Mouse (Mus musculus) cortical plate, adult 2 months (tissue): ENCODE results near the gene 1700019D03Rik. TPM values are rescaled to one million over a fixed set of nuclear protein-coding genes. Genes with fewer than 3 reads are reported as not detected.

Source experiments
- H3K27ac ChIP-seq: fragments of 200-500 bp; 2 replicates; pipeline ENCODE4 v1.5.1; 2012; ENCODE audit warnings: low read length, control low read depth, inconsistent platforms; ENCODE audit not compliant: insufficient read depth
- H3K4me1 ChIP-seq: fragments of 200-500 bp; 2 replicates; pipeline ENCODE4 v1.6.1; 2011; ENCODE audit warnings: low read length; ENCODE audit not compliant: control insufficient read depth, insufficient read depth
- H3K4me3 ChIP-seq: fragments of 200-500 bp; 2 replicates; pipeline ENCODE4 v1.5.1; 2011; ENCODE audit warnings: mild to moderate bottlenecking, low read length, control low read depth; ENCODE audit not compliant: insufficient read depth
- CTCF ChIP-seq: fragments of 200-500 bp; IDR thresholded peaks from 2 replicates; pipeline ENCODE4 v1.5.1; 2011; ENCODE audit warnings: mild to moderate bottlenecking, control low read depth, low read length; ENCODE audit not compliant: insufficient read depth; ENCODE audit errors: extremely low read depth
- POLR2A ChIP-seq: fragments of 200-500 bp; IDR thresholded peaks from 2 replicates; pipeline ENCODE4 v1.6.1; 2011; ENCODE audit warnings: mild to moderate bottlenecking, low read length, control low read depth; ENCODE audit not compliant: insufficient read depth; ENCODE audit errors: extremely low read depth
- polyA plus RNA-seq: library from polyadenylated mRNA; depleted of rRNA; stranded (reverse); fragments of >200 nt; gene quantifications from 2 replicates; pipeline ENCODE4 v1.2.3, GENCODE M21; 2012

1700019D03Rik gene
- polyA plus RNA-seq, 1 experiment: 13.1 TPM

GRCm38 (mm10) chr1:53032550-53032949 lies 12.6 kb upstream of the 1700019D03Rik start:
- Histone ChIP-seq H3K4me1 (no peaks in the 10 kb centered on the region), H3K27ac (no peak overlapping the region), H3K4me3 (no peak overlapping the region)
- peak; percentile 18; the same call in 1 of the 2 replicates for TF ChIP-seq CTCF
- TF ChIP-seq POLR2A: no peak

GRCm38 (mm10) chr1:53018746-53019505 lies 1.1 kb downstream of the 1700019D03Rik start:
- Histone ChIP-seq H3K4me1 (peaks cover 2% of the 10 kb centered on the region; the same call in 1 of the 2 replicates), H3K27ac (no peak overlapping the region), H3K4me3 (no peak overlapping the region)
- TF ChIP-seq POLR2A: no peak
- no peak for TF ChIP-seq CTCF

GRCm38 (mm10) chr1:53015606-53016005 lies 4.4 kb downstream of the 1700019D03Rik start:
- Histone ChIP-seq H3K4me3 (no peak overlapping the region), H3K4me1 (peaks cover 2% of the 10 kb centered on the region; the same call in 1 of the 2 replicates)

GRCm38 (mm10) chr1:53014716-53015115 lies 5.3 kb downstream of the 1700019D03Rik start:
- TF ChIP-seq CTCF: no peak
- no peak for TF ChIP-seq POLR2A
- no peak overlapping the region for H3K4me3 ChIP-seq
- H3K27ac ChIP-seq: 0 out of 2 replicates have a peak overlapping the region, but pooled peaks have one; percentile 36
- peaks cover 2% of the 10 kb centered on the region; the same call in 1 of the 2 replicates for H3K4me1 ChIP-seq

More at GRCm38 (mm10) chr1:53015606-53016005, 4.4 kb downstream of the 1700019D03Rik start:
- no peak overlapping the region; the same call in 1 of the 2 replicates for H3K27ac ChIP-seq
- no peak for TF ChIP-seq CTCF
- TF ChIP-seq POLR2A: no peak

- H3K27ac ChIP-seq: peak overlapping the region; percentile 97
- TF ChIP-seq POLR2A: no peak
- TF ChIP-seq CTCF: no peak
- peaks cover 6% of the 10 kb centered on the region for H3K4me1 ChIP-seq
Measured at GRCm38 (mm10) chr1:52986692-52987091, 33.3 kb downstream of the 1700019D03Rik start.

GRCm38 (mm10) chr1:52973198-52973597 lies 46.8 kb downstream of the 1700019D03Rik start:
- no peak overlapping the region for H3K27ac ChIP-seq
- TF ChIP-seq POLR2A (no peak), CTCF (no peak)
- H3K4me1 ChIP-seq: no peaks in the 10 kb centered on the region; the same call in 1 of the 2 replicates
- no peak overlapping the region for H3K4me3 ChIP-seq

More at GRCm38 (mm10) chr1:52986692-52987091, 33.3 kb downstream of the 1700019D03Rik start:
- no peak overlapping the region for H3K4me3 ChIP-seq

- no peak overlapping the region for H3K27ac ChIP-seq
- no peaks in the 10 kb centered on the region; the same call in 1 of the 2 replicates for H3K4me1 ChIP-seq
- H3K4me3 ChIP-seq: no peak overlapping the region
- TF ChIP-seq CTCF: no peak
- no peak for TF ChIP-seq POLR2A
Measured at GRCm38 (mm10) chr1:52971881-52972503, 48.0 kb downstream of the 1700019D03Rik start.

GRCm38 (mm10) chr1:52964581-52964980 lies 55.4 kb downstream of the 1700019D03Rik start:
- no peaks in the 10 kb centered on the region for H3K4me1 ChIP-seq
- no peak overlapping the region for H3K27ac ChIP-seq
- TF ChIP-seq POLR2A: no peak
- TF ChIP-seq CTCF: no peak
- no peak overlapping the region for H3K4me3 ChIP-seq

- TF ChIP-seq CTCF (no peak), POLR2A (no peak)
- H3K4me1 ChIP-seq: no peaks in the 10 kb centered on the region
- no peak overlapping the region for H3K4me3 ChIP-seq
- no peak overlapping the region for H3K27ac ChIP-seq
Measured at GRCm38 (mm10) chr1:52963097-52963496, 56.9 kb downstream of the 1700019D03Rik start.

GRCm38 (mm10) chr1:52960191-52960590 lies 59.8 kb downstream of the 1700019D03Rik start:
- TF ChIP-seq CTCF: no peak
- no peak for TF ChIP-seq POLR2A
- no peak overlapping the region for H3K4me3 ChIP-seq
- H3K4me1 ChIP-seq: no peaks in the 10 kb centered on the region
- no peak overlapping the region for H3K27ac ChIP-seq
